Mouse (Mus musculus): Measurements from ENCODE around the gene Nmnat2. TPM values are rescaled to one million over a fixed set of nuclear protein-coding genes. Genes with fewer than 3 reads are reported as not detected.
A peak's percentile ranks its signal among the peaks of the same experiment; 100 is the strongest.
"Not testable (repeated sequence)": the region's sequence is repeated elsewhere in the genome, so short reads cannot be mapped to it uniquely, and the experiment has no call there.

The Nmnat2 gene
- polyA plus RNA-seq, 1 experiment from 2014 or later = 1.3 TPM

- WGBS = 28% methylated on average over 16 of the region's 16 CpGs
- ATAC-seq (ENCODE audit: low FRiP score, low TSS enrichment) = peak; percentile 67
- H3K4me2 ChIP-seq (replicated peaks; ENCODE audit: low read depth) = peak overlapping the region; percentile 34; the same call in 1 of the 2 replicates
- H3K9me3 ChIP-seq (ENCODE audit: control insufficient read depth, low read length) = no peaks in the 10 kb centered on the region
- TF ChIP-seq CTCF (IDR thresholded peaks at IDR 0.05; ENCODE audit: low read depth) (no peak), EP300 (optimal IDR thresholded peaks at IDR 0.05) (no peak)
- no peak overlapping the region for H3K9ac ChIP-seq (ENCODE audit: low read length)
- no peaks in the 10 kb centered on the region for H3K4me1 ChIP-seq (replicated peaks; ENCODE audit: control insufficient read depth, insufficient read depth)
- no peak overlapping the region for H3K27ac ChIP-seq (replicated peaks)
- H3K36me3 ChIP-seq (ENCODE audit: control insufficient read depth, insufficient read depth, low read length) = no peaks in the 10 kb centered on the region
- DNase-seq (ENCODE audit: low spot score) = peak; percentile 38
- H3K27me3 ChIP-seq (ENCODE audit: control insufficient read depth, insufficient read depth, low read length) = no peaks in the 10 kb centered on the region
- H3K4me3 ChIP-seq (ENCODE audit: low read depth, low read length) = no peak overlapping the region
These were observed 116.8 kb downstream of the Nmnat2 start for GRCm38 (mm10) chr1:153071563-153071962.

GRCm38 (mm10) chr1:153071995-153072394 is 117.2 kb downstream of the Nmnat2 start:
- H3K9me3 ChIP-seq (ENCODE audit: control insufficient read depth, low read length) = no peaks in the 10 kb centered on the region
- no peaks in the 10 kb centered on the region for H3K36me3 ChIP-seq (ENCODE audit: control insufficient read depth, insufficient read depth, low read length)
- no peak for TF ChIP-seq EP300 (optimal IDR thresholded peaks at IDR 0.05)
- TF ChIP-seq CTCF (IDR thresholded peaks at IDR 0.05; ENCODE audit: low read depth) = no peak
- WGBS = 49% methylated on average over 12 of the region's 12 CpGs
- H3K27me3 ChIP-seq (ENCODE audit: control insufficient read depth, insufficient read depth, low read length) = no peaks in the 10 kb centered on the region
- H3K4me1 ChIP-seq (replicated peaks; ENCODE audit: control insufficient read depth, insufficient read depth) = no peaks in the 10 kb centered on the region
- no peak overlapping the region for H3K27ac ChIP-seq (replicated peaks)
- DNase-seq (ENCODE audit: low spot score) (no peak), ATAC-seq (ENCODE audit: low FRiP score, low TSS enrichment) (no peak)
- peak overlapping the region; percentile 34; the same call in 1 of the 2 replicates for H3K4me2 ChIP-seq (replicated peaks; ENCODE audit: low read depth)
- H3K4me3 ChIP-seq (ENCODE audit: low read depth, low read length) = no peak overlapping the region
- no peak overlapping the region for H3K9ac ChIP-seq (ENCODE audit: low read length)

- no peak overlapping the region for H3K4me3 ChIP-seq (ENCODE audit: low read depth, low read length)
- TF ChIP-seq CTCF (IDR thresholded peaks at IDR 0.05; ENCODE audit: low read depth) (no peak), EP300 (optimal IDR thresholded peaks at IDR 0.05) (no peak)
- H3K27me3 ChIP-seq (ENCODE audit: control insufficient read depth, insufficient read depth, low read length) = no peaks in the 10 kb centered on the region
- WGBS = 72% methylated on average over 10 of the region's 10 CpGs
- no peak overlapping the region for H3K27ac ChIP-seq (replicated peaks)
- no peaks in the 10 kb centered on the region for H3K9me3 ChIP-seq (ENCODE audit: control insufficient read depth, low read length)
- no peak overlapping the region for H3K9ac ChIP-seq (ENCODE audit: low read length)
- DNase-seq (ENCODE audit: low spot score) (no peak), ATAC-seq (ENCODE audit: low FRiP score, low TSS enrichment) (no peak)
- no peak overlapping the region for H3K4me2 ChIP-seq (replicated peaks; ENCODE audit: low read depth)
- no peaks in the 10 kb centered on the region for H3K4me1 ChIP-seq (replicated peaks; ENCODE audit: control insufficient read depth, insufficient read depth)
- no peaks in the 10 kb centered on the region for H3K36me3 ChIP-seq (ENCODE audit: control insufficient read depth, insufficient read depth, low read length)
These were observed 117.9 kb downstream of the Nmnat2 start for GRCm38 (mm10) chr1:153072711-153073110.

GRCm38 (mm10) chr1:153073441-153073840 is 118.6 kb downstream of the Nmnat2 start:
- Histone ChIP-seq H3K4me3 (ENCODE audit: low read depth, low read length) (no peak overlapping the region), H3K4me2 (replicated peaks; ENCODE audit: low read depth) (no peak overlapping the region), H3K9ac (ENCODE audit: low read length) (no peak overlapping the region), H3K27ac (replicated peaks) (no peak overlapping the region), H3K4me1 (replicated peaks; ENCODE audit: control insufficient read depth, insufficient read depth) (no peaks in the 10 kb centered on the region), H3K27me3 (ENCODE audit: control insufficient read depth, insufficient read depth, low read length) (no peaks in the 10 kb centered on the region), H3K36me3 (ENCODE audit: control insufficient read depth, insufficient read depth, low read length) (no peaks in the 10 kb centered on the region), H3K9me3 (ENCODE audit: control insufficient read depth, low read length) (no peaks in the 10 kb centered on the region)
- no peak for ATAC-seq (ENCODE audit: low FRiP score, low TSS enrichment)
- no peak for TF ChIP-seq EP300 (optimal IDR thresholded peaks at IDR 0.05)
- no peak for TF ChIP-seq CTCF (IDR thresholded peaks at IDR 0.05; ENCODE audit: low read depth)
- WGBS = 37% methylated on average over 9 of the region's 9 CpGs
- no peak for DNase-seq (ENCODE audit: low spot score)

GRCm38 (mm10) chr1:153075087-153075736 is 120.4 kb downstream of the Nmnat2 start:
- WGBS = 88% methylated on average over 3 of the region's 3 CpGs
- H3K4me2 ChIP-seq (replicated peaks; ENCODE audit: low read depth) = no peak overlapping the region

GRCm38 (mm10) chr1:153075955-153076354 is 121.2 kb downstream of the Nmnat2 start:
- no peak for ATAC-seq (ENCODE audit: low FRiP score, low TSS enrichment)

More at GRCm38 (mm10) chr1:153075087-153075736, 120.4 kb downstream of the Nmnat2 start:
- TF ChIP-seq EP300 (optimal IDR thresholded peaks at IDR 0.05) (no peak), CTCF (IDR thresholded peaks at IDR 0.05; ENCODE audit: low read depth) (no peak)
- no peaks in the 10 kb centered on the region for H3K36me3 ChIP-seq (ENCODE audit: control insufficient read depth, insufficient read depth, low read length)
- H3K27me3 ChIP-seq (ENCODE audit: control insufficient read depth, insufficient read depth, low read length) = no peaks in the 10 kb centered on the region
- ATAC-seq (ENCODE audit: low FRiP score, low TSS enrichment) (no peak), DNase-seq (ENCODE audit: low spot score) (no peak)
- H3K4me1 ChIP-seq (replicated peaks; ENCODE audit: control insufficient read depth, insufficient read depth) = no peaks in the 10 kb centered on the region
- no peak overlapping the region for H3K9ac ChIP-seq (ENCODE audit: low read length)
- no peak overlapping the region for H3K4me3 ChIP-seq (ENCODE audit: low read depth, low read length)
- H3K9me3 ChIP-seq (ENCODE audit: control insufficient read depth, low read length) = no peaks in the 10 kb centered on the region
- H3K27ac ChIP-seq (replicated peaks) = no peak overlapping the region

GRCm38 (mm10) chr1:153083233-153083632 is 128.4 kb downstream of the Nmnat2 start:
- H3K4me2 ChIP-seq (replicated peaks; ENCODE audit: low read depth); H3K4me1 ChIP-seq (replicated peaks; ENCODE audit: control insufficient read depth, insufficient read depth): not testable (repeated sequence)
- 87% methylated on average over 7 of the region's 14 CpGs for WGBS

More at GRCm38 (mm10) chr1:153075955-153076354, 121.2 kb downstream of the Nmnat2 start:
- H3K4me2 ChIP-seq (replicated peaks; ENCODE audit: low read depth) = no peak overlapping the region
- no peak overlapping the region for H3K4me3 ChIP-seq (ENCODE audit: low read depth, low read length)
- no peaks in the 10 kb centered on the region for H3K36me3 ChIP-seq (ENCODE audit: control insufficient read depth, insufficient read depth, low read length)
- H3K27ac ChIP-seq (replicated peaks) = no peak overlapping the region
- TF ChIP-seq CTCF (IDR thresholded peaks at IDR 0.05; ENCODE audit: low read depth) (no peak), EP300 (optimal IDR thresholded peaks at IDR 0.05) (no peak)
- no peak for DNase-seq (ENCODE audit: low spot score)
- H3K9me3 ChIP-seq (ENCODE audit: control insufficient read depth, low read length) = no peaks in the 10 kb centered on the region
- 45% methylated on average over 6 of the region's 6 CpGs for WGBS
- H3K27me3 ChIP-seq (ENCODE audit: control insufficient read depth, insufficient read depth, low read length) = no peaks in the 10 kb centered on the region
- no peaks in the 10 kb centered on the region for H3K4me1 ChIP-seq (replicated peaks; ENCODE audit: control insufficient read depth, insufficient read depth)
- no peak overlapping the region for H3K9ac ChIP-seq (ENCODE audit: low read length)

More at GRCm38 (mm10) chr1:153083233-153083632, 128.4 kb downstream of the Nmnat2 start:
- H3K9me3 ChIP-seq (ENCODE audit: control insufficient read depth, low read length); H3K27ac ChIP-seq (replicated peaks); H3K9ac ChIP-seq (ENCODE audit: low read length); H3K27me3 ChIP-seq (ENCODE audit: control insufficient read depth, insufficient read depth, low read length); DNase-seq (ENCODE audit: low spot score); H3K36me3 ChIP-seq (ENCODE audit: control insufficient read depth, insufficient read depth, low read length); ATAC-seq (ENCODE audit: low FRiP score, low TSS enrichment); H3K4me3 ChIP-seq (ENCODE audit: low read depth, low read length): not testable (repeated sequence)

Measured in stomach, postnatal 0 days (tissue).